Mouse (Mus musculus): Measurements from ENCODE around the gene Bcas3. TPM values are rescaled to one million over a fixed set of nuclear protein-coding genes. Genes with fewer than 3 reads are reported as not detected.

Bcas3 gene
- polyA plus RNA-seq, 1 experiment from 2014 or later: 13.6 TPM

DNA sequence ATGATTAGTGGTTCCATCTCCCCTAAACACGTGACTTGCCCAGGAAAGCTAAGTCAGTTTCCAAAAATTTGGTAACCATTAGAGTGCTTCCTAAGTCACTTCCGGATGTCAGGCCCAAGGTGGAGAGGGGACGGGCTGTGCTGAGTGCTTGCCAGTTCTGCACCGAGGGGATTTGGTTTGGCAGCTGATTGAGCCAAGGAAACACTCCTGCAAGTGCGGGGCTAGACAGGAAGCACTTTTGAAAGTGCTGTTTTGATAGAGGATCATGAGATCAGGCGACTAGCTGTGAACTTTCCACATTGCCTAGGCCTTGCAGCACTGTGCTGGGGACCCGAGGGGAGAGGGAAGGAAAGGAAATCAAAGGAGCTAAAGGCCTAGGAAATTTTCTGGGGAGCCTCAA lies 262.5 kb downstream of the Bcas3 start:
- no peak for ATAC-seq
- H3K4me1 ChIP-seq (ENCODE audit: insufficient read depth): peaks cover 5% of the 10 kb centered on the region; the same call in 1 of the 2 replicates
- TF ChIP-seq EP300 (IDR thresholded peaks at IDR 0.05; ENCODE audit: low read depth) (no peak), CTCF (IDR thresholded peaks at IDR 0.05; ENCODE audit: low read depth) (no peak)
- no peaks in the 10 kb centered on the region for H3K9me3 ChIP-seq (ENCODE audit: low read length)
- no peak overlapping the region for H3K9ac ChIP-seq (replicated peaks)
- no peaks in the 10 kb centered on the region for H3K36me3 ChIP-seq (replicated peaks; ENCODE audit: insufficient read depth, low read length)
- no peak for DNase-seq
- H3K27me3 ChIP-seq (ENCODE audit: insufficient read depth, low read length): no peaks in the 10 kb centered on the region
- no peak overlapping the region for H3K27ac ChIP-seq (ENCODE audit: low read depth)
- 42% methylated on average over 7 of the region's 7 CpGs for WGBS (ENCODE audit: insufficient replicate concordance)
- no peak overlapping the region for H3K4me3 ChIP-seq (ENCODE audit: low read depth, low read length)
- H3K4me2 ChIP-seq (ENCODE audit: low read depth, low read length): no peak overlapping the region

DNA sequence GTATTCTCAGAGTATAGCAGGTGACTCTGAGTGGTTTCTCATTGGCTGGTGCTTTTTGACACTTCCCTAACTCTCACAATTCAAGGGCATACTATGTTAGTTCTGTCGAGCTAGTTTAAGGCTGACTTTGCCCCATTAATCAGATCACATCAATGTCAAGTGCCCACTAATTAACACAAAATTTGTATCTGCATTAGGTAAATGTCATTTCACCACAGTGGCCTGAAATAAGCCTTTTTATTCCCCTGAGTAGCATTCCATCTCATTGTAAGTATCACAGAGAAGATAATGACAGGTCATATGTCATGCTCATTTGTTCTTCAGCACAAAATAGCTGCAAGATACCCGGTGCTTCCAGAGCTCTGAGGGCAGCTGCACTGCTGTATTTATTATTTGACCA lies 268.5 kb downstream of the Bcas3 start:
- no peaks in the 10 kb centered on the region for H3K9me3 ChIP-seq (ENCODE audit: low read length)
- no peak overlapping the region for H3K27ac ChIP-seq (ENCODE audit: low read depth)
- H3K4me1 ChIP-seq (ENCODE audit: insufficient read depth): no peaks in the 10 kb centered on the region
- no peaks in the 10 kb centered on the region for H3K36me3 ChIP-seq (replicated peaks; ENCODE audit: insufficient read depth, low read length)
- no peaks in the 10 kb centered on the region for H3K27me3 ChIP-seq (ENCODE audit: insufficient read depth, low read length)
- 49% methylated on average over 2 of the region's 2 CpGs for WGBS (ENCODE audit: insufficient replicate concordance)
- no peak overlapping the region for H3K4me3 ChIP-seq (ENCODE audit: low read depth, low read length)
- ATAC-seq: no peak
- DNase-seq: no peak
- no peak overlapping the region for H3K4me2 ChIP-seq (ENCODE audit: low read depth, low read length)
- H3K9ac ChIP-seq (replicated peaks): no peak overlapping the region
- TF ChIP-seq EP300 (IDR thresholded peaks at IDR 0.05; ENCODE audit: low read depth): no peak
- no peak for TF ChIP-seq CTCF (IDR thresholded peaks at IDR 0.05; ENCODE audit: low read depth)

DNA sequence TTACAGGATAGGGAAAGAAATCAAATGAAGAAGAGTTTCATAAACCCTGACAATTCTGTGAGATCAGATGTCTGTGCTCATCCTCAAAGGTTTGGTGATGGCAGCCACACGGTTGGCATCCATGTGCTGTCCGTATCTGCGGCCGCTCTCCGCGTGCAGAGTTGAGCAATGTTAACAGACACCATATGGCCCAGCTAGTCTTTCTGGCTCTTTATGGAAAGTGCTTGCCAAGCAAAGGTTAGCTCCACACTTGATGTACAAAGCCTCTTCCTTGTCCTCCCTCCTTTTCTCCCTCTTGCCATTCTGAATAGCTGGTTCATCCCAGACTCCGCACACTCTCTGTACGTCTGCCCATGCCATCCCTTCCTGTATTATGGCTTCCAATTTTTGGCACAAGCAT lies 269.0 kb downstream of the Bcas3 start:
- Histone ChIP-seq H3K4me3 (ENCODE audit: low read depth, low read length) (no peak overlapping the region), H3K27ac (ENCODE audit: low read depth) (no peak overlapping the region), H3K4me2 (ENCODE audit: low read depth, low read length) (no peak overlapping the region), H3K4me1 (ENCODE audit: insufficient read depth) (no peaks in the 10 kb centered on the region), H3K36me3 (replicated peaks; ENCODE audit: insufficient read depth, low read length) (no peaks in the 10 kb centered on the region), H3K27me3 (ENCODE audit: insufficient read depth, low read length) (no peaks in the 10 kb centered on the region), H3K9me3 (ENCODE audit: low read length) (no peaks in the 10 kb centered on the region), H3K9ac (replicated peaks) (no peak overlapping the region)
- no peak for DNase-seq
- ATAC-seq: no peak
- TF ChIP-seq CTCF (IDR thresholded peaks at IDR 0.05; ENCODE audit: low read depth): no peak
- TF ChIP-seq EP300 (IDR thresholded peaks at IDR 0.05; ENCODE audit: low read depth): no peak
- WGBS (ENCODE audit: insufficient replicate concordance): 96% methylated on average over 8 of the region's 8 CpGs

DNA sequence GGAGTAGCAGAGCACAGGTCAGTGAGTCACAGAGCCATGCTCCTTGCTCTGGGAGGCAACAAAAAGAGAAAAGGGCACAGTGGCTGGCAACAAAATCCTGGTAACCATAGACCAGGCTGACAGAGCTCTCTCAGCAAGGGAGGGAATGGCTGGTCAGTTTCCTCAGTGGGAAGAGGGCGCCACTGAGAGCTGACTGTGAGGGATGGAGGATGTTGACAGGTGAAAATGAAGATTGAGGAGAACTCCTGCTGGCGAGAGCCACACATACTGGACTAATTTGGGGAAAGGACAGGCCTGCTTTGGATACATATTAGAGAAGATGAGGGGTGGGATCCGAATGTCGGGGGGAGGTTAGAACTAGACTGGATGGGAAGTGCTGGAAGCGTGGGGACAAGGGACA lies 272.2 kb downstream of the Bcas3 start:
- WGBS (ENCODE audit: insufficient replicate concordance): 75% methylated on average over 5 of the region's 5 CpGs
- Histone ChIP-seq H3K4me2 (ENCODE audit: low read depth, low read length) (no peak overlapping the region), H3K4me1 (ENCODE audit: insufficient read depth) (peaks cover 2% of the 10 kb centered on the region; the same call in 1 of the 2 replicates), H3K4me3 (ENCODE audit: low read depth, low read length) (no peak overlapping the region), H3K27ac (ENCODE audit: low read depth) (no peak overlapping the region), H3K9ac (replicated peaks) (no peak overlapping the region), H3K36me3 (replicated peaks; ENCODE audit: insufficient read depth, low read length) (no peaks in the 10 kb centered on the region), H3K27me3 (ENCODE audit: insufficient read depth, low read length) (no peaks in the 10 kb centered on the region), H3K9me3 (ENCODE audit: low read length) (no peaks in the 10 kb centered on the region)
- no peak for DNase-seq
- TF ChIP-seq EP300 (IDR thresholded peaks at IDR 0.05; ENCODE audit: low read depth): no peak
- peak; percentile 18; the same call in 1 of the 2 replicates for TF ChIP-seq CTCF (IDR thresholded peaks at IDR 0.05; ENCODE audit: low read depth)
- no peak for ATAC-seq

DNA sequence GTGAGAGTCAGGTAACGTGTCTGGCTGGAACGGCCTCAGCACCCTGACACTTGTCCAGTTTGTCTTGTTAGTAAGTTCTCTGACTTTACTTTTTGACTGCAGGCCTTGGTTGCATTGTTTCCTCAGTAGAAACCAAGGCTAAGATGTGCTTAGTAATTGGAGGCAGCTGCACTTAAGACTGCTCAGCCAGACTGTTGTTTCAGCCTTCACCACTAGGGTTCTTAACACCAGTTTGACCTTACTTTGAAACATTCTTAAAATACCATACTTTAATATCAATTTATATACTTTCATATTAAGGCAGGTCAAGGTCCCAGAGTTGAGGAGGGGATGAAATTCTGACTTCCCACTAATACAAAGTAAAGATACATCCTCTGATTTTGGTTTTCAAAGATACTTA lies 273.9 kb downstream of the Bcas3 start:
- Histone ChIP-seq H3K4me2 (ENCODE audit: low read depth, low read length) (no peak overlapping the region), H3K4me1 (ENCODE audit: insufficient read depth) (peaks cover 2% of the 10 kb centered on the region; the same call in 1 of the 2 replicates), H3K9ac (replicated peaks) (no peak overlapping the region), H3K4me3 (ENCODE audit: low read depth, low read length) (no peak overlapping the region), H3K36me3 (replicated peaks; ENCODE audit: insufficient read depth, low read length) (no peaks in the 10 kb centered on the region), H3K27me3 (ENCODE audit: insufficient read depth, low read length) (no peaks in the 10 kb centered on the region), H3K9me3 (ENCODE audit: low read length) (no peaks in the 10 kb centered on the region), H3K27ac (ENCODE audit: low read depth) (no peak overlapping the region)
- TF ChIP-seq CTCF (IDR thresholded peaks at IDR 0.05; ENCODE audit: low read depth) (peak; percentile 46), EP300 (IDR thresholded peaks at IDR 0.05; ENCODE audit: low read depth) (no peak)
- no peak for DNase-seq
- WGBS (ENCODE audit: insufficient replicate concordance): 89% methylated on average over 2 of the region's 2 CpGs
- ATAC-seq: no peak

DNA sequence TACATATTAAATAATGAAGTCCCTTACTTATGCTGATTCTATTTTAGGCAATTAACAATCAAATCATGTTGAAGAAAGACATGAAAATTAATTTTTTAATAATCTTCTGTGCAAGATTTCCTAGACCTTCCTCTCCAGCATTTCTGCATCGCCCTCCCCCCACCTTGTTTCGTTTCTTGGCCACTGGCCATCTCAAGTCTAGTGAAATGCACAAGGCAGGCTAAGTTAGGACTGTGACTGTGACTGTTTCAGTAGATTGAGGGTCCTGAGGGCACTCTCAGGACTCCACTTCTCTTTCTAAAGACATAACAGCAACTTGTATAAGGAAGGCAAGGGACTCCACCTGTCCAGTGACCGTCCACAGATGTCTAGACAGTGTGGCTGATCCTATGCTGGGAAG lies 274.4 kb downstream of the Bcas3 start:
- Histone ChIP-seq H3K27ac (ENCODE audit: low read depth) (no peak overlapping the region), H3K4me2 (ENCODE audit: low read depth, low read length) (no peak overlapping the region), H3K9me3 (ENCODE audit: low read length) (no peaks in the 10 kb centered on the region), H3K4me3 (ENCODE audit: low read depth, low read length) (no peak overlapping the region), H3K4me1 (ENCODE audit: insufficient read depth) (peaks cover 2% of the 10 kb centered on the region; the same call in 1 of the 2 replicates), H3K27me3 (ENCODE audit: insufficient read depth, low read length) (no peaks in the 10 kb centered on the region), H3K9ac (replicated peaks) (no peak overlapping the region), H3K36me3 (replicated peaks; ENCODE audit: insufficient read depth, low read length) (no peaks in the 10 kb centered on the region)
- DNase-seq (no peak), ATAC-seq (no peak)
- 76% methylated on average over 3 of the region's 3 CpGs for WGBS (ENCODE audit: insufficient replicate concordance)
- TF ChIP-seq EP300 (IDR thresholded peaks at IDR 0.05; ENCODE audit: low read depth) (no peak), CTCF (IDR thresholded peaks at IDR 0.05; ENCODE audit: low read depth) (no peak)
